Mouse (Mus musculus): ENCODE data around the gene Sncg.
"Not testable (repeated sequence)": the region's sequence is repeated elsewhere in the genome, so short reads cannot be mapped to it uniquely, and the experiment has no call there.

The Sncg gene

GRCm38 (mm10) chr14:34370203-34370602, 4.4 kb downstream of the Sncg start:
- DNase-seq = no peak

GRCm38 (mm10) chr14:34365147-34365507, 9.5 kb downstream of the Sncg start:
- no peak for DNase-seq

GRCm38 (mm10) chr14:34364254-34365146, 10.1 kb downstream of the Sncg start:
- not testable (repeated sequence) for DNase-seq

- peak; percentile 55 to 57 for DNase-seq
Measured at GRCm38 (mm10) chr14:34363490-34364253, 10.9 kb downstream of the Sncg start.

- peak; percentile 78 to 80 for DNase-seq
Measured at GRCm38 (mm10) chr14:34362726-34363445, 11.7 kb downstream of the Sncg start.

- no peak for DNase-seq
Measured at GRCm38 (mm10) chr14:34362135-34362534, 12.5 kb downstream of the Sncg start.

GRCm38 (mm10) chr14:34360251-34360650, 14.3 kb downstream of the Sncg start:
- no peak for DNase-seq

GRCm38 (mm10) chr14:34359676-34360244, 14.8 kb downstream of the Sncg start:
- no peak for DNase-seq

- DNase-seq = no peak
Measured at GRCm38 (mm10) chr14:34357671-34358455, 16.7 kb downstream of the Sncg start.

GRCm38 (mm10) chr14:34355301-34355700, 19.3 kb downstream of the Sncg start, which contains the start of gene Fam25c:
TSS of gene Fam25c (minus strand) at chr14:34355433.
- no peak for DNase-seq

GRCm38 (mm10) chr14:34354456-34354855, 20.1 kb downstream of the Sncg start:
- DNase-seq = no peak

- no peak for DNase-seq
Measured at GRCm38 (mm10) chr14:34353326-34353725, 21.3 kb downstream of the Sncg start.

- DNase-seq = no peak
Measured at GRCm38 (mm10) chr14:34352523-34352922, 22.1 kb downstream of the Sncg start.

- no peak for DNase-seq
Measured at GRCm38 (mm10) chr14:34351660-34352059, 22.9 kb downstream of the Sncg start.

- DNase-seq = no peak
Measured at GRCm38 (mm10) chr14:34349007-34349406, 25.6 kb downstream of the Sncg start.

GRCm38 (mm10) chr14:34348301-34348700, 26.3 kb downstream of the Sncg start:
- no peak for DNase-seq

- DNase-seq = no peak
Measured at GRCm38 (mm10) chr14:34347084-34347483, 27.5 kb downstream of the Sncg start.

GRCm38 (mm10) chr14:34345771-34346566, 28.6 kb downstream of the Sncg start:
- DNase-seq = no peak

- no peak for DNase-seq
Measured at GRCm38 (mm10) chr14:34344361-34344760, 30.2 kb downstream of the Sncg start.

GRCm38 (mm10) chr14:34343078-34343477, 31.5 kb downstream of the Sncg start:
- no peak for DNase-seq

GRCm38 (mm10) chr14:34341993-34342392, 32.6 kb downstream of the Sncg start:
- DNase-seq = no peak

Measured in cerebellum, postnatal 14 days (tissue).